Mouse (Mus musculus): ENCODE measurements around the gene Tmem127.
"Not testable (repeated sequence)": the region's sequence is repeated elsewhere in the genome, so short reads cannot be mapped to it uniquely, and the experiment has no call there.

DNA sequence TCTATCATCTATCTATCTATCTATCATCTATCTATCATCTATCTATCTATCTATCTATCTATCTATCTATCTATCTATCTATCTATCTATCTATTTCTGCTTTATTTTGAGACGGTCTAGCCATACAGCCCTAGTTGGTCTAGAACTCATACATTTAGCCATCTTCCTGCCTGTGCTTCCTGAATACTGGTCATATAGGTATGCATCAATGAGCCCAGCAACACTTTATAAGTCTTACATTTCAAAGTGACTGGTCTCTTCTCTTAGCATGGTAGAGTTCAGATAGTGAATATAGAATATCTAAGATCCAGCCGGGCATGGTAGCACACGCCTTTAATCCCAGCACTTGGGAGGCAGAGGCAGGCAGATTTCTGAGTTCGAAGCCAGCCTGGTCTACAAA is 56.5 kb downstream of the Tmem127 start:
- not testable (repeated sequence) for TF ChIP-seq CTCF (conservative IDR thresholded peaks at IDR 0.05; ENCODE audit: low read length); NANOG (IDR thresholded peaks at IDR 0.05; ENCODE audit: borderline replicate concordance, low read length); POU5F1 (IDR thresholded peaks at IDR 0.05; ENCODE audit: borderline replicate concordance, low read length)
